Mouse (Mus musculus): ENCODE data around the gene 4931429L15Rik. TPM values are rescaled to one million over a fixed set of nuclear protein-coding genes. Genes with fewer than 3 reads are reported as not detected.
"Not testable (repeated sequence)": the region's sequence is repeated elsewhere in the genome, so short reads cannot be mapped to it uniquely, and the experiment has no call there.

Gene 4931429L15Rik
- total RNA-seq (2015; ENCODE audit: low replicate concordance) (not detected in 2 replicates), total RNA-seq (2017; ENCODE audit: low replicate concordance) (not detected in 2 replicates)

GRCm38 (mm10) chr9:46319886-46320285, at the start of gene 4931429L15Rik:
TSS of gene 4931429L15Rik (minus strand) at chr9:46319986.
- not testable (repeated sequence) for ATAC-seq (replicated peaks; ENCODE audit: low FRiP score, poor library complexity, severe bottlenecking)

GRCm38 (mm10) chr9:46362459-46362858, 42.7 kb upstream of the 4931429L15Rik start:
- no peak for ATAC-seq (replicated peaks; ENCODE audit: low FRiP score, poor library complexity, severe bottlenecking)

- no peak for ATAC-seq (replicated peaks; ENCODE audit: low FRiP score, poor library complexity, severe bottlenecking)
Observed at GRCm38 (mm10) chr9:46361461-46362111, 41.8 kb upstream of the 4931429L15Rik start.

GRCm38 (mm10) chr9:46353992-46354391, 34.2 kb upstream of the 4931429L15Rik start:
- no peak for ATAC-seq (replicated peaks; ENCODE audit: low FRiP score, poor library complexity, severe bottlenecking)

- ATAC-seq (replicated peaks; ENCODE audit: low FRiP score, poor library complexity, severe bottlenecking) = no peak
Observed at GRCm38 (mm10) chr9:46353330-46353724, 33.5 kb upstream of the 4931429L15Rik start.

- ATAC-seq (replicated peaks; ENCODE audit: low FRiP score, poor library complexity, severe bottlenecking) = no peak
Observed at GRCm38 (mm10) chr9:46352651-46353329, 33.0 kb upstream of the 4931429L15Rik start.

GRCm38 (mm10) chr9:46350451-46350981, 30.7 kb upstream of the 4931429L15Rik start:
- ATAC-seq (replicated peaks; ENCODE audit: low FRiP score, poor library complexity, severe bottlenecking) = no peak

GRCm38 (mm10) chr9:46345887-46346665, 26.3 kb upstream of the 4931429L15Rik start:
- no peak for ATAC-seq (replicated peaks; ENCODE audit: low FRiP score, poor library complexity, severe bottlenecking)

GRCm38 (mm10) chr9:46339051-46339652, 19.4 kb upstream of the 4931429L15Rik start:
- ATAC-seq (replicated peaks; ENCODE audit: low FRiP score, poor library complexity, severe bottlenecking) = no peak

- ATAC-seq (replicated peaks; ENCODE audit: low FRiP score, poor library complexity, severe bottlenecking) = no peak
Observed at GRCm38 (mm10) chr9:46338384-46338783, 18.6 kb upstream of the 4931429L15Rik start.

- no peak for ATAC-seq (replicated peaks; ENCODE audit: low FRiP score, poor library complexity, severe bottlenecking)
Observed at GRCm38 (mm10) chr9:46337852-46338291, 18.1 kb upstream of the 4931429L15Rik start.

GRCm38 (mm10) chr9:46337331-46337730, 17.5 kb upstream of the 4931429L15Rik start:
- no peak for ATAC-seq (replicated peaks; ENCODE audit: low FRiP score, poor library complexity, severe bottlenecking)

GRCm38 (mm10) chr9:46336294-46336693, 16.5 kb upstream of the 4931429L15Rik start:
- ATAC-seq (replicated peaks; ENCODE audit: low FRiP score, poor library complexity, severe bottlenecking) = not testable (repeated sequence)

- no peak for ATAC-seq (replicated peaks; ENCODE audit: low FRiP score, poor library complexity, severe bottlenecking)
Observed at GRCm38 (mm10) chr9:46335461-46335995, 15.7 kb upstream of the 4931429L15Rik start.

- ATAC-seq (replicated peaks; ENCODE audit: low FRiP score, poor library complexity, severe bottlenecking) = no peak
Observed at GRCm38 (mm10) chr9:46334471-46335025, 14.8 kb upstream of the 4931429L15Rik start.

- ATAC-seq (replicated peaks; ENCODE audit: low FRiP score, poor library complexity, severe bottlenecking) = no peak
Observed at GRCm38 (mm10) chr9:46331301-46331700, 11.5 kb upstream of the 4931429L15Rik start.

GRCm38 (mm10) chr9:46330586-46330895, 10.8 kb upstream of the 4931429L15Rik start:
- ATAC-seq (replicated peaks; ENCODE audit: low FRiP score, poor library complexity, severe bottlenecking) = no peak

- ATAC-seq (replicated peaks; ENCODE audit: low FRiP score, poor library complexity, severe bottlenecking) = no peak
Observed at GRCm38 (mm10) chr9:46329801-46330585, 10.2 kb upstream of the 4931429L15Rik start.

- ATAC-seq (replicated peaks; ENCODE audit: low FRiP score, poor library complexity, severe bottlenecking) = no peak
Observed at GRCm38 (mm10) chr9:46329250-46329648, 9.5 kb upstream of the 4931429L15Rik start.
